Mouse (Mus musculus) liver, postnatal 0 days (tissue): ENCODE measurements at regions not wholly inside any gene's neighbourhood (a gene's known extent, or its start where the extent isn't known, plus 50 kb on each side); places are given as distances from the start of the nearest gene placed in this dataset.

Source experiments
- CTCF ChIP-seq: sonication (generic); IDR thresholded peaks from 2 replicates; pipeline ENCODE4 v1.5.1; 2016; ENCODE audit warnings: antibody characterized with exemption, low read depth
- EP300 ChIP-seq: IDR thresholded peaks from 2 replicates; pipeline ENCODE4 v1.6.1; 2016; ENCODE audit warnings: antibody characterized with exemption, low read depth, mild to moderate bottlenecking

GRCm38 (mm10) chr19:20027667-20028282, 363.0 kb downstream of the Anxa1 start:
- TF ChIP-seq CTCF: no peak
- TF ChIP-seq EP300: no peak
